16 mouse cellular contexts compared by ENCODE assay signal in genomic region chr2:125402276-125402675, GRCm38 (mm10).
"Had no signal": no experiment of that assay in that cellular context is flagged by ENCODE, and none has a peak within 500 bp of the region (broad histone marks: within the 10 kb centered on the region; RNA-seq: fewer than 3 reads in every experiment).

No protein-coding gene starts in this region.

- H3K27me3 ChIP-seq: liver, embryonic 13.5 days; liver, embryonic 15.5 days; midbrain, embryonic 12.5 days; neural tube, embryonic 12.5 days had no signal

- H3K9me3 ChIP-seq: liver, embryonic 13.5 days; liver, embryonic 15.5 days; midbrain, embryonic 12.5 days; neural tube, embryonic 12.5 days had no signal

- H3K4me3 ChIP-seq: liver, embryonic 13.5 days; liver, embryonic 15.5 days; megakaryocyte, embryonic 14.5 days; midbrain, embryonic 12.5 days; neural tube, embryonic 12.5 days had no signal

- H3K36me3 ChIP-seq: liver, embryonic 13.5 days; liver, embryonic 15.5 days; midbrain, embryonic 12.5 days; neural tube, embryonic 12.5 days had no signal

- H3K9ac ChIP-seq: liver, embryonic 13.5 days; liver, embryonic 15.5 days; liver, postnatal 0 days; midbrain, embryonic 12.5 days; neural tube, embryonic 12.5 days had no signal

- H3K4me2 ChIP-seq: liver, embryonic 11.5 days; liver, embryonic 13.5 days; liver, embryonic 15.5 days; midbrain, embryonic 12.5 days; neural tube, embryonic 12.5 days had no signal

- H3K4me1 ChIP-seq: liver, embryonic 13.5 days; liver, embryonic 15.5 days; midbrain, embryonic 12.5 days; neural tube, embryonic 12.5 days had no signal

- H3K27ac ChIP-seq: liver, embryonic 13.5 days; liver, embryonic 15.5 days; macrophage; midbrain, embryonic 12.5 days; neural tube, embryonic 12.5 days had no signal

- ATAC-seq: liver, postnatal 0 days had no signal

- DNase-seq: liver; liver, embryonic 13.5 days; liver, postnatal 0 days; lung, adult 2 months; lung, postnatal 10 days; midbrain, embryonic 14.5 days; right cerebral cortex, postnatal 14 days; thymus, adult 18-20 months; thymus, postnatal 14 days; thymus, postnatal 4 days had no signal
